Mouse (Mus musculus): ENCODE measurements around the gene Hoxc8. TPM values are rescaled to one million over a fixed set of nuclear protein-coding genes. Genes with fewer than 3 reads are reported as not detected.

The Hoxc8 gene
- total RNA-seq, 2 experiments from 2014 or later, result not detected

DNA sequence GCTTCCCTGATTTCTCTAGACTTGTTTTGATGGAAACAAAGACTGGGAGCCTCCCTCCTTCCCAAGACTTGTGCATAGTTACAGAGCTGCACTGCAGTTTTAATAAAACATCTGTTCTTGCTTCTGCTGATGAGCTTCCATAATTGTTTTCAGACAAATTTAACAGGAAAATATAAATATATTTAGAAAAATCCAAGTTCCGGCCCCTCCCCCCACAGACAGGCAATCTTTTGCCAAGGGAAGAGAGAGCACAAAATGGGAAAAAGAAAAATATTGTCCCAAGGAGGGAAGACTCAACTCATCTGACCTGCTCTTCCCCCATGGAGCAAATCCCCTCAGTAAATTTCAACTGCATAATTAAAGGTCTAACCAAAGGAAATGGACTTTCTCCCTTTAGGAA is 15.9 kb downstream of the Hoxc8 start:
- ATAC-seq (ENCODE audit: poor library complexity, severe bottlenecking), result no peak

DNA sequence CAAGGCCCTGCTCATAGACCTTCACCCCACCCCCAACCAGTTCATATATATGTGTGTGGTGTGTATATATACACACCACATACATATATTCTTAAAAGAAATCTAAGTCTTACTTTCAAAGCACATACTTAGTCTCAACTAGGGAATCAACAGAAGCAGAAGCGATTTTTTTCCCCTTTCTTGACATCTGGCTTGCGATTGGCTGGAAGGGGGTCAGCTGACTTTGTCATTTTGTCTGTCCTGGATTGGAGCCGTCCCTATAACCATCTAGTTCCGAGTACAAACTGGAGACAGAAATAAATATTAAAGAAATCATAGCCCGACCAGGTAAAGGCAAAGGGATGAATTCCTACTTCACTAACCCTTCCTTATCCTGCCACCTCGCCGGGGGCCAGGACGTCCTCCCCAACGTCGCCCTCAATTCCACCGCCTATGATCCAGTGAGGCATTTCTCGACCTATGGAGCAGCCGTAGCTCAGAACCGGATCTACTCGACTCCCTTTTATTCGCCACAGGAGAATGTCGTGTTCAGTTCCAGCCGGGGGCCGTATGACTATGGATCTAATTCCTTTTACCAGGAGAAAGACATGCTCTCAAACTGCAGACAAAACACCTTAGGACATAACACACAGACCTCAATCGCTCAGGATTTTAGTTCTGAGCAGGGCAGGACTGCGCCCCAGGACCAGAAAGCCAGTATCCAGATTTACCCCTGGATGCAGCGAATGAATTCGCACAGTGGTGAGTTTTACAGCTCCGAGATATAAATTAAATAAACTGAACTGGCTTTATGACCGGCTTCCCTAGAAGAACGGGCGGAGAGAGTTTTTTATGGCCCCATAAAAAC is 19.1 kb downstream of the Hoxc8 start:
- ATAC-seq (ENCODE audit: poor library complexity, severe bottlenecking), result no peak

GRCm38 (mm10) chr15:103010112-103010846 is 19.9 kb downstream of the Hoxc8 start:
- ATAC-seq (ENCODE audit: poor library complexity, severe bottlenecking), result no peak

DNA sequence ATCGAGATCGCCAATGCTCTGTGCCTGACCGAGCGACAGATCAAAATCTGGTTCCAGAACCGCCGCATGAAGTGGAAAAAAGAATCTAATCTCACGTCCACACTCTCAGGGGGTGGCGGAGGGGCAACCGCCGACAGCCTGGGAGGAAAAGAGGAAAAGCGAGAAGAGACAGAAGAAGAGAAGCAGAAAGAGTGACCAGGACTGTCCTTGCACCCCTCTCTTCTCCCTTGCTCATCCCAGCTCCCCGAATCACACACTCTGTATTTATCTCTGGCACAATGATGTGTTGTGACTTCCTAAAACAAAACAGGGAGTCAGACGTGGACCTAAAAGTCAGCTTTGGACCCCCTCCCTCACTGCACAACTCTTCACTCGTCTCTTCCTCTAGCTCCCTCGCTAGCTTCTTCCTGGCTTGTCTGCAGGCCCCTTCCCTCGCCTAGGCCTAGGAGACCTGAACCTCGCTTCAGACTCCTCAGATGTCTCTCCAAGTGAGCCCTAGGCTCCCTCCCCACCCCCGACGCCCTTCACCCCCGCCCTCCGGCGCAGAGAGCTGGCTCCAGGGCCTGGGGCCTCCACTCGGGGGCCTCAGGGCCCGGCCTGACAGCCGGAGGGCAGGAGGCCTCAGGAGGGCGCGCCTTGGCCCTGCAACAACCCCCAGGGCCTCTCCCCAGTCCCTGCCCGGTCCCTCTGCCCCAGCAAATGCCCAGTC is 20.6 kb downstream of the Hoxc8 start:
- ATAC-seq (ENCODE audit: poor library complexity, severe bottlenecking), result no peak

DNA sequence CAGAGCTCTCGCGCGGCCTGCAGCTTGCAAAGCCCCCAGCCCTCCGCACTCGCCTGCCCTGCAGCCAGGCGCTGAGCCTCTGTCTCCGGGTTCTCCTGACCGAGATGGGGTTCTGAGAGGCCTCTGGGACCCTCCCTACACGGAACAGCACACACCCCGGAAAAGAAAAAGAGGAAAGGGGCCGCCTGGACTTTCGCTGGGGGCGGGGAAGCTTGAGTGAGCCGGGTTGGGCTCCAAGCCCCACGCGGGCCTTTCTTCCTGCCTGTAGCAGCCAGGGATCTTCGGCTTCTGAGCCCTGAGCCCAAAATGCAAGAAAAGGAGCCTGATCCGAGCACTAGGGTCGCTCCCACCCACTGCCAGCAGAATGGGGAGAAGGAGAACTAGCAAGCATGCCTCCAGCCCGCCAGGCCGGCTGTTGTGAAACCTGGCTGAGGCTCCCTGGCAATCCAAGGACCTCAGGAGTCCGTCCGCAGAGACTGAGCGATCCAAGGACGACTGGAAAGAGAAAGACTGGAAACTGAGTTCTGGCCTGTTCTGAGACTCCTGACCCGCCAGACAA is 21.6 kb downstream of the Hoxc8 start:
- peak; percentile 30; the same call in 1 of the 2 replicates for ATAC-seq (ENCODE audit: poor library complexity, severe bottlenecking)

GRCm38 (mm10) chr15:103013238-103013984 is 23.0 kb downstream of the Hoxc8 start:
- 0 out of 2 replicates have a peak, but pooled peaks have one; percentile 45 for ATAC-seq (ENCODE audit: poor library complexity, severe bottlenecking)

- no peak for ATAC-seq (ENCODE audit: poor library complexity, severe bottlenecking)
These were observed 24.0 kb downstream of the Hoxc8 start for GRCm38 (mm10) chr15:103014166-103015008.

DNA sequence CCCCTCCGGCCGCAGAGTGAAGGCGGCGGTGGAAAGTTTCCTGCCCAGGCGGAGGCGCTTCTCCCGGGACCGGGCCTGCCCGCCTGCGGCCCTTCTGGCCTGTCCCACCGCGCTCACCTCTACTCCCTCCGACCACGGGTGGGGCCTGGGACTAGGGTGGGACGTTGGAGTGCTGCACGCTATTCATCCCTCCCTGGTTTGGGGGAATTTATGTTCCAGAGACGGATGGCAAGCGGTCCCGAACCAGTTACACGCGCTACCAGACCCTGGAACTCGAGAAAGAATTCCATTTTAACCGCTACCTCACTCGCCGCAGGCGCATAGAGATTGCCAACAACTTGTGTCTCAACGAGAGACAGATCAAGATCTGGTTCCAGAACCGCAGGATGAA is 24.6 kb downstream of the Hoxc8 start:
- no peak for ATAC-seq (ENCODE audit: poor library complexity, severe bottlenecking)

- no peak for ATAC-seq (ENCODE audit: poor library complexity, severe bottlenecking)
These were observed 25.2 kb downstream of the Hoxc8 start for GRCm38 (mm10) chr15:103015406-103016166.

DNA sequence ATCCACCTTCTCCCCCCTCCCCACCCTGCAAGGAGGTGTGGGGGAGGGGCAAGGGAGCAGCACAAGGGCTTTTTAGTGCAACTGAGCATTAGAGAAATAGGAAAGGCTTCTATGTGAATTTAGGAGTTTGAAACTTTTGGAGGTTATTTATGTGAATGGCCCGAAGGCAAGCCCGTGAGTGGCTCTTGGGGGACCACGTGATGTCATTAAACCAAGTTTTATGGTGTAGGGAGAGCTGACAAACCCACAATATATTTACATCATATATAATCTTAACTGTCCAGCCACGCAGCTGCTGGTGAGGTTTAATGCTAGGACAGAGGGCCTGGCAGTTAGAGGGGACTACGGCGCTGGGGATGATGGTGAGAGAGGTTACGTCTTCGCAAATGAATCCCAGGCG is 28.2 kb downstream of the Hoxc8 start, which contains the start of gene Hoxc4:
Gene Hoxc4, plus strand, starts transcription at position 299 of the 400 bp plus-strand sequence.
- ATAC-seq (ENCODE audit: poor library complexity, severe bottlenecking), result no peak

GRCm38 (mm10) chr15:103020899-103021418 is 30.6 kb downstream of the Hoxc8 start:
- no peak for ATAC-seq (ENCODE audit: poor library complexity, severe bottlenecking)

DNA sequence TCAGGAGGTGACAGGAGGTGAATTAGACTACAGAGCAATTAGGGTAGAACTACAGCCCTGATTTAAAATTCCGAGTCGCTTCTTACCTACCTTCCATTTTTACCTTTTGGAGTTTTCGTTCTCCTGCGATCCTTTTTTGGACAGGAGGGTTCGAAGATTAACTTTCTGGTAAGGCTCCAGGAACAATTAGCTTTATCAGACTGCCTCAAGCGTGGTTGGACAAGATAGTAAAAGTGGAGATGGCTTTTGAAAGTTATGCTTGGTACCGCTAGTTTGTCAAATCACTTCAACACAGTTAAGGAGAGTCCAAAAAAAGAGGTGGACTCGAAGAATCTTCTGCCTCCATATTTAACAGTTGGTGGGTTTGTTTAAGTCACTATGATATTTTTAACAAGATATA is 31.1 kb downstream of the Hoxc8 start:
- no peak for ATAC-seq (ENCODE audit: poor library complexity, severe bottlenecking)

DNA sequence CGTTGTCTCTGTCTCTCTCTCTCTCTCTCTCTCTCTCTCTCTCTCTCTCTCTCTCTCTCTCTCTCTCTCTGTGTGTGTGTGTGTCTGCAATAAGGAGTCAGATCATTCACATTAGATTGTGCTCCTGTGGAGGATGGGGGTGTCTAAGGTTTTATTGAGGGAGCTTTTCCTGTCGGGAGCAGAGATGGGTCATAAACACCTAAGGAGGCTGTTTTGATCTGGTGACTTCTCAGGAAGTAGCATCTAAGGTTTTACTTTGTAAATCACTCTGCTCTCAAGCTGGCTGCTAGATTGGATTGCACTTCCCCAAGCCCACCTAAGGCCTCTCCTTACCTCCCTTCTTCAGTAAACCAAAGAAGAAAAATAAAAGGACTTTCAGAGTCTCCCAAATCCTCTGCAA is 33.7 kb downstream of the Hoxc8 start:
- ATAC-seq (ENCODE audit: poor library complexity, severe bottlenecking), result no peak

DNA sequence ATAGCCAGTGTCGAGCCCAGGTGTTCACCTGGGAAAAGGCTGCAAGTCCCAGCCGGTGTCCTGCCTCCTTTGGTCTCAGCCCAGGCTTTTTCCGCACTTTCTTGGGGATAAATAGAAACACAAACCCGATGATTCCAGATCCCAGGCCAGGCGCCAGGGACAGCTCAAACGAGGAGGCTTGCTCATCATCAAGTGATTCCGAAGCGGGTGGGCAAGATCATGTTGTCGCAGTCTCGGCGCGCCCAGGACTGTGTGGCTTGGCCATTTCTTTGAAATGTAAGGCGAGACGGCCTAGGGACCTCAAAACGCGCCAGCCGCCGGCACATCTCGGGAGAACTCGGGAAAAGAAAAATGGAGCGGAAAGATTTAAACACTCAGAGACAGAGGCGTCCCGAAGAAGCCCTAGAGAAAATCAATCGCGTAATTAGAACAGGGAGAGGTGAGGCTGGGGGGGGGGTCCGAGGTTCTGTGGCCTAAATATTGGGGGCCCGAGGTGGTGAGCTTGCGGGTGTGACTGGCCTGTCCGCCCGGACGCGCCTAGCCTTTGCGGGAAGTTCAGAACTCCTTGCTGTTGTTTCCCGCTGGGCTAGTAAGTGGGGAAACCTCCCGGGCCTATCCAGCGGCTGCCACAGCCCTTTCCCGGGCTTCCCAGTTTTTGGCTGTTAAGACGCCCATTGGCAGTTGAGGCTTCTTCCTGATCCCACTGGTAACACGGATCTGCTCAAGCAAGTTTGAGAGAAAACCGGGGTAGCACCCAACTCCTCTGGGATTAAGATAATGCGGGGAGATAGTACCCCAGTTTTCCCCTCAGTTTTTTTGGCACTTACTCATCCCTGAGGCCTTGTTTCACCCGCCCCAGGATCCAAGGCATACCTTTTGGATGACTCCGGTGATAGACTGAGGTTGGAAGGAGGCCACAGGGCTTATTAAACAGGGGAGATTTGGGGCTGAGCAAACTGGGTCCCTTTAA is 37.1 kb downstream of the Hoxc8 start:
- no peak for ATAC-seq (ENCODE audit: poor library complexity, severe bottlenecking)

- ATAC-seq (ENCODE audit: poor library complexity, severe bottlenecking), result no peak
These were observed 38.6 kb downstream of the Hoxc8 start for GRCm38 (mm10) chr15:103028916-103029512.

DNA sequence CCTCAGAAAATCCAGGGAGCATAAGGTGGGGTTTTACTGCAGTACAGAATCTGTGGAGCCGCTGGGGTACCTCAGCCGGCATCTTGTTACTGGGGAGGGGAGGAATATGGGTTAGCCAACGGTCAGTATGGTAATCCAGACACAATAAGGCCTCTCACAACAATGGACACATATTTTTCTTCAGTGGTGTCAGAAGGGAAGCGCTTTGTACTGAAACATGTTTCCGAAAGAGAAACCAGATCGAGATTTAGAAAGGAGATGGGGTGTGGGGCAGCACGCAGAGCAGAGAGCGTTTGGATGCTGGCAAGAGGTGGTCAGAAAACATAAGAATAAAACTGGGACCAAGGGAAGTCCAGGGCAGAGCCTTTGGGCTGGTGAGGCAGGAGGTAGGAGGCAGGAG is 39.7 kb downstream of the Hoxc8 start:
- ATAC-seq (ENCODE audit: poor library complexity, severe bottlenecking), result no peak

DNA sequence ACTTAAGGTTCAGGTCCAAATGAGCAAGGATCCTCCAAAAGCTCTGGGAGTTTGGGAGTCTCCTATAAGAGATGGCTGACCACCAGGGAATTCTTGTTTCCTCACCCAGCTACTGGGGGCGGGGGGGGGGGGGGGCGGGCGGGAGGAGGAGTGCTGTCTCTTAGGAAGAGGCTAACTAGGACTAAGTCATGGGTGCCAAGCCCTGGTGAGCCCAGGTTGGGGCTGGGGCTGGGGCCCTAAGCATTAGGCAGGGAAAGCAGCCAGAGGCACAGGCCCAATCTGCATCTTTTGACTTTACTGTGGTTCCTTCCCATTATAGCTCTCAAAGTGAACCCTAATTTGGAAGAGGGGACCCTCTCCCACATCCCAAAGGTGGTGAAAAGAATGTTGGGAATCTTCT is 41.8 kb downstream of the Hoxc8 start:
- no peak for ATAC-seq (ENCODE audit: poor library complexity, severe bottlenecking)

All from megakaryocyte, adult 5-6 weeks (primary cell).